Mouse (Mus musculus) retina, postnatal 1 day (tissue): ENCODE data around the gene Bbs12.

ENCODE experiments used
- DNase-seq: peaks from one replicate; pipeline ENCODE4 v3.0.0-alpha.2; 2012

Bbs12 gene

DNA sequence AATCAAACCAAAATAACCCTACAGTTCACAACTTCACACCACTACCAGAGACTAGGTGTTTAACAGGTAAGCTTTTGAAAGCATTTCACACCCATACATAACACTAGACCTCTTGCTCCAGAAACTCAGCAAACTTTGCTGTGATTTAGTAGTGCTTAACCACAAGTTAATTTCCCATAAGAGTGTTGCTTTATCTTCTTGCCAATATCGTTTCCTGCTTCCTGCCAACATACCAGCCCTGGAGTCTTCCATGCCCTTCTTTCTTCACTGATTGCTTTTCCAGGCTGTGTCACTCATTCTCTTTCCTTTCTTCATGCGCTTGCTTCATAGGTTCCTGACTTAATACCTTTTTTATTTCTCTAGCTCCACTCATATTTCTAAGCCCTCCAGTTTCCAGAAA lies 16.1 kb downstream of the Bbs12 start:
- DNase-seq, result no peak

DNA sequence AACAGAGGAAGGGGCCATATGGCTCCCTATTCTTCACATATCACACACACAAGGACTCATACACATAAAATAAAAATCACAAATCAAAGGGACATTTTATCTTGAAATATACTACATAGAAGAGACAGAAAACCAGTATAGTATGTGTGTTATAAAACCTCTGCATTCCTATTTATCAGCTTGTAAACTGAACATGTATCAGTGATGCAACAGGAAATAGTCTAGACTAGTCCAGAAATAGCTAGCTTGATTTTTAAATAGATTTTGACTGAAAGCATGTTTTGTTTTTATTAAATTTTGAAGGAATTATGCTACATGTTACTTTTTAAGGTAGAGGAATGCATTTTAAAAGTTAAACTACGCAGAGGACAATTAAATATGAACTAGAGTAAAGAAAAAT lies 17.6 kb downstream of the Bbs12 start:
- no peak for DNase-seq

- DNase-seq, result no peak
Measured at GRCm38 (mm10) chr3:37331999-37332449, 19.7 kb downstream of the Bbs12 start.

- no peak for DNase-seq
Measured at GRCm38 (mm10) chr3:37334053-37334452, 21.7 kb downstream of the Bbs12 start.

DNA sequence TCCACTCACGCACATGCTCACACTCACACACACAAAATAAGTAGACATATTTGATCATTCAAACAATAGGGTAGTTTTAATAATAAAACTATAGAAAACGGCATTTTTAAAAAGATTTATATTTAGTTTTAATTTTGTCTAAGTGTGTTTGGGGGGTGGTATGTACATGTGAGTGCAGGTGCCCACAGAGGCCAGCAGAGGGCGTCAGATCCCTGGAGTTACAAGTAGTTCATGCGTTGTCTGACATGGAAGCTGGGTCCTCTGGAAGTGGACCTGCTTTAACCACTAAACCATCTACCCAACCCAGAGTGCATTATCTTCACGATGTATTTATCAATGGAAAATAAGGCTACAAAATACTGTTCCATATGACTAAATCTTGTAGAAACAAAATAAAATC lies 28.8 kb downstream of the Bbs12 start:
- no peak for DNase-seq

- DNase-seq, result no peak
Measured at GRCm38 (mm10) chr3:37342811-37343210, 30.5 kb downstream of the Bbs12 start.

DNA sequence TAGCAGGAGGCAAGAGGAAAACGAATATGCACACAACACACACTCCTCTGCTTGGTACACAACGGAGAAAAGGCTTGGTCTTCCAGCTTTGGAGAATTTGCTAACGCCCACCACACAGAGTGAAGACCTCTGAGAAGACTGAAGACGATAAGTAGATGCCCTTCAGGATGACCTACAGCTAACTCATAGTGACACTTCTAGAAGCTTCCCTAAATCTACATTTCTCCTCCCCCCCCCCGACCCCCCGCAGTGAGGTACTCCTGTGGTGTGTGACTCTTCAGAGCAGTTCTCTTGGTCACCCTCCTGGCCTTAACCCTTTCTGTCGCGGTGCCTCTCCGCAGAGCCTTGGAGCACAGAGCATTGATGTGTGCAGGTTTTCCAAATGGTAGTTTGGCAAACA lies 35.3 kb downstream of the Bbs12 start:
- DNase-seq, result peak; percentile 22

GRCm38 (mm10) chr3:37348221-37349165 lies 36.1 kb downstream of the Bbs12 start, which contains the start of gene Fgf2:
Gene Fgf2, plus strand, starts transcription at chr3:37348346.
- DNase-seq, result peak; percentile 48

DNA sequence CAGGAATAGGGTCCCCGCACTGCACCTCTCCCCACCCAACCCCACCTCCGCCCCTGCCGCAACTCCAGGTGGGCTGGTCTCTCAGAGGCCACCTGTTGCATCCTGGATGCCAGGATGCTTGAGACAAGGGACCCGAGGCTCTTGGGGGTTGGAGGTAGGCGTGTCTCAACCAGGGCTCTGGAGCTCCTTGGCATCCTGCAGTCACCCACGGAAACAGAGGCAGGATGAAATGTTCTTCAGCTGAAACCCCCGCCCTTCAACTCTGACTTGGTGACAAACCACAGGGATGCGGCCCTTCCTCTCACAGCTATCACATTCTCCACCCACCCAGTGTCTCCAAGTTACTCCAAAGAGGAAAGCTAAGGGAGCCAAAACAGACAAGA lies 36.8 kb downstream of the Bbs12 start:
- DNase-seq, result no peak

DNA sequence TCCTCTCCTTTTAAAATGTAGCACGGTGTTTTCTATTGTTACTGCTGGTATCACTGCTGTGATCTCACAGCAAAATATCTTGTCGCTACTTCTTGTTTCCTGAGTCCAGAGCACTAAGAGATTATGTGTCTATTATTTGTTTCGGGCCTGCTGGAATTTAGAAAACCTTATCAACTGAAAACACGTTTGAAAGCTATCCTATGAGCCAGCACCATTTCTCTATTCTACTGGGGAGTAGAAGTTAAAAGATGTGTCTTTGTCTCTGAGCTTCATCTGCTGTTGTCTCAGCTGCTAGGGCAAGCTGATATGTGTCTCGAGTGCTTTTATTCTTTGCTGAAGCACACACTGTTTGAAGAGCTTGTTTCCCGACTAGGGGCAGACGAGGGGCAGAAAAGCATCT lies 38.0 kb downstream of the Bbs12 start:
- no peak for DNase-seq

DNA sequence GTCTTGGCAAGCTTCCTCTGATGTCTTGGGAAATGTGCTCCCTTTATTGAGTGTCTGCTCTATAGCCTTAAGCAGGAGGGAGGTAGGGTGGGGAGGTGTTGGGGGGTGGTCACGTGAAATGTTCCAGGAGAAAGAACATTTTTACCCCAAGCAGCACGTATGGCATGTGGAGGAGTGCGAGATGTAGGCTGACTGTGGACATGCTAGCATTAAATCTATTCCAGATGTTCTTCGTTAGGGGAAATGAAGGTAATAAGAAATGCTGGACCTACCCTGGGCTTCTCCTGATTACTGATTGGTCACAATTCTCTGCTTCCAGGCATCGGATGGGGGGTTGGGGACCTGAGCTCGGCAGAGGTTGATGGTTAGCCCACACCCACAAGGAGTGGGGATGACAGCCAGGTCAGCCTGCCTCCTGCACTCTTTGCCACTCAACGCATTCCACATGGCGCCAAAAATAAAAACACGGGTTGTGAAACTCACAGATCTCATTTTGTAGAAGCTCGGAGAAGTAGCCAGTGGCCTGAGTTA lies 41.7 kb downstream of the Bbs12 start:
- no peak for DNase-seq

DNA sequence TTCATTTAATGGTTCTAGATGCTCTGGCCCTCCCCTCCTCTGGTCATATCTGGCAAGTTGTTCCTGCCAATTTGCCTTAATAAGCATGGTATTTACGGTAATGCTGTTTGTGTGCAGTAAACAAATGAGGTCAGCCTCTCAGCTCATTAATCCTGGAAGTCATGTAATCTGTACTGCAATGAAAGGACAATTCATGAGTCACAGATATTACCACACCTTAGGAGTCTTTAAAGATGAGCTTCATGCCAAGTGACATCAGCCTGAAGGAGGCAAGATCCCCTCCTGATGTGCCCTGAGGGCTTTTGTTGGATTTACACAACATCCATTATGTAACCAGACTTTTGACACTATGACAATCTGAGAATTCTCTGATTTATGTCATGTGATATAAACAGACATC lies 42.4 kb downstream of the Bbs12 start:
- peak; percentile 30 for DNase-seq

DNA sequence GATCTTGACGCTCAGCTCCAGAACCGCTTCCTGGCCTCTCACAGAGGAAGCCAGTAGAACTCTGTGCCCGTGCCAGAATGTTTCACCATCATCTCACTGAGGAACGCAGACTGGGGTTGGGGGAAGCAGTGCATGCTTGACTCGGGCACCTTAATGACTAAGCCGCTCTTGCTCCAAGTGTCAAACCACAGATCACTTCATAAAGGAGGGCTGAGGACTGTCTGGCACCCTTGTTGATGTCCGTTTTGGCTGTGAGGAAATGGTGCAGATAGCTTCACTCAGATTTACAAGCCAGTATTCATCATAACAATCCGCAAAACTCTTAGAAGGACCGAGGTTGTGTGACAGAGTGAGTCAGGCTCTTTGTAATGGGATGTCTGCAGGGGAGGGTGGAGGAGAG lies 48.4 kb downstream of the Bbs12 start:
- DNase-seq, result no peak

- no peak for DNase-seq
Measured at GRCm38 (mm10) chr3:37365144-37365543, 52.8 kb downstream of the Bbs12 start.

DNA sequence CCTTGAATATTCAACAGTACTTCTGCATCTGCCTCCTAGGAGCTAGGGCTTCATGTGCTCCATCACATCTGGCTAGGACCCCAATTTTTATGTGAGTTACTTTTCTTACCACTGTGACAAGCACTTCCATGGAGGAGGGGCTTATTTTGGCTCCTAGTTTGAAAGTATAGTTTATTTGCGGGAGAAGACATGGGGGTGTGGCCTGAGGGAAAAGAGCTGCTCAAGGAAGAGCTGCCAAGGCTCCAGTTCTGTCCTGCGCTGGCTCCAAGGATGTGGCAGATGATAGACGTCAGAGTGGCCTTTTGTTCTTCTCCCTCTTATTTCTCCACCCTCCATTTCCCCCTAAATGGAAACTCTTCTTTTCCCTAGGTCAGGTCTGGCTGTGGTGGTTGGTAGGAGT lies 53.6 kb downstream of the Bbs12 start:
- no peak for DNase-seq

DNA sequence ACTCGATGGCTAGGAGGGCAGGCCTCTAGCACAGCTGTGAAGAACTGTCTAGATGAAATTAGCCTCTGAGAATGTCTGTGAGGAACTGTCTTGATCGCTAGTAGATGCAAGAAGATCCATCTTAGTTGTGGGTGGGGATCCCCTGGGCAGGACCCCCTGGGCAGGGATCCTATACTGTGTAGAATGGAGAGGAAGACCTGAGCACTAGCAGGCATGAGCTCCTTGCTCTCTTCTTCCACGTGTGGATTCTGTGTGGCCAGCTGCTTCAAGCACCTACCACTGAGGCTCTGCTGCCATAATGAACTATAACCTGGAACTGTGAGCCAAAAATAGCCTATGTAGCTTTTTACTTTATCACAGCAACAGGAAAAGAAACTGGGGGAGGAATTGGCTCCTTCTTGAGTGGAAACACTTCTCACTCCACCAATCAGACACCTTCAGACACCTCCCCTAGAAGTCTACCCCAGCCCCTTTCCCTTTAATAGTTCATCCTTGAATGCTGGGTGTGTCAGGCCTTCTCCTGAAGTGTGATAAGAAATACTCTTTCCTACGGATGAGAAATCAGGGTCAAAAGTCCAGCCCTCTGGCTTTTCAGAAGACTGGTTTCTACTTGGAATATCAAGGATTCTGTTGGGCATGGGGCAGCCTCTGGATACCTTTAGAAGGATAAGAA lies 54.2 kb downstream of the Bbs12 start:
- DNase-seq, result no peak

GRCm38 (mm10) chr3:37370407-37370806 lies 58.1 kb downstream of the Bbs12 start:
- DNase-seq, result no peak
